Mouse (Mus musculus) testis, adult 2 months (tissue): ENCODE measurements around the gene Defb20.

Experiments
- CTCF ChIP-seq: fragments of 200-500 bp; IDR thresholded peaks from 2 replicates; pipeline ENCODE4 v1.5.1; 2012; ENCODE audit warnings: low read depth, mild to moderate bottlenecking, inconsistent platforms, low read length, moderate library complexity; ENCODE audit not compliant: control insufficient read depth, insufficient read depth, insufficient replicate concordance
- POLR2A ChIP-seq: fragments of 200-500 bp; IDR thresholded peaks from 2 replicates; pipeline ENCODE4 v1.6.1; 2012; ENCODE audit warnings: low read depth, mild to moderate bottlenecking, inconsistent platforms, low read length, moderate library complexity; ENCODE audit not compliant: control insufficient read depth

- TF ChIP-seq CTCF (no peak), POLR2A (no peak)
These were observed 29.4 kb upstream of the Defb20 start for GRCm38 (mm10) chr2:152447461-152447860.
